Mouse (Mus musculus) lung, adult 18-20 months (tissue): Measurements from ENCODE around the gene Tmem203.

Source experiments
- DNase-seq, 2 experiments: peaks; one replicate each; pipeline ENCODE4 v3.0.0; 2022; ENCODE audit warnings: mixed read lengths in 2 of 2

The Tmem203 gene

GRCm38 (mm10) chr2:25291184-25292053 lies 36.2 kb downstream of the Tmem203 start:
- DNase-seq: peak in 1 of 2 experiments; percentile 31

- peak; percentile 40 to 52 for DNase-seq
Observed at GRCm38 (mm10) chr2:25292054-25292544, 36.9 kb downstream of the Tmem203 start.

- peak; percentile 62 to 78 for DNase-seq
Observed at GRCm38 (mm10) chr2:25292856-25293255, 37.6 kb downstream of the Tmem203 start.

GRCm38 (mm10) chr2:25293706-25294105 lies 38.5 kb downstream of the Tmem203 start:
- DNase-seq: no peak

- no peak for DNase-seq
Observed at GRCm38 (mm10) chr2:25297093-25297492, 41.9 kb downstream of the Tmem203 start.

- DNase-seq: no peak
Observed at GRCm38 (mm10) chr2:25298046-25298445, 42.8 kb downstream of the Tmem203 start.

- no peak for DNase-seq
Observed at GRCm38 (mm10) chr2:25303452-25303851, 48.2 kb downstream of the Tmem203 start.

GRCm38 (mm10) chr2:25303931-25304656 lies 48.9 kb downstream of the Tmem203 start:
- DNase-seq: no peak

- no peak for DNase-seq
Observed at GRCm38 (mm10) chr2:25304657-25305541, 49.7 kb downstream of the Tmem203 start.
